Mouse (Mus musculus): ENCODE results near the gene Rufy4. TPM values are rescaled to one million over a fixed set of nuclear protein-coding genes. Genes with fewer than 3 reads are reported as not detected.

Gene Rufy4
- total RNA-seq, 2 experiments from 2014 or later: 0.19 TPM; not detected in 1

DNA sequence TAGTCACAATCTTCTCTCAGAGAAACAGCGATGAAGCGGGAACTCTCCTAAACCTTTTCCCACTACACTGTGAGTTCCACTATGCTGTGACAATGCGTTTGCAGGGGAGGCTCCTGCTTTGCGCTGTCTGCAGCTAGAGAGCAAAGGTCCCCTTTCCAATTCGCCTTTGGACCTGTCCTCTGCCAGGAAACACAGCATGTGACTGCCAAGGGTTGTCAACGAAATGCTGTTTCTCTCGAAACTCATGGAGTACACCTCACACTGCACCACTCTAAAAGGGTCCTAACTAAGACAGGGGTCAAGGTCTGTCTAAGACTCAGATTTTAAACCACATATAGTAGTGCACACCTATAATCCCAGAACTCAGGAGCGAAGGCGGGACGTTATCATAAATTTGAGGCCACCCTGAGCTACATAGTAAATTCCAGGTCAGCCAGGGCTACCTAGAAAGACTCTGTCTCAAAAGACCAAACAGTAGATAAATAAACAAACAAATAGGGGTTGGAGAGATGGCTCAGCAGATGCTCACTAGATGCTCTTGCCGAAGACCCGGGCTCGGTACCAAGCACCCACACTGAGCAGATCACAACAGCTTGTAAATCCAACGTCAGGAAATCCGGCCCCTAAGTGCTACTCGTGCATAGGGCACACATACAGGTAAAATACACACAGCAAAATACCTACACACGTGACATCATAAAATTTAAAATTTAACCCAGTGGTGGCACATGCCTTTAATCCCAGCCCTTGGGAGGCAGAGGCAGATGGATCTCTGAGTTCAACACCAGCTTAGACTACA, 71.5 kb downstream of the Rufy4 start:
- H3K4me3 ChIP-seq: no peak overlapping the region
- DNase-seq (ENCODE audit: extremely low spot score in 1 of 2, low spot score in 2 of 2): no peak
- TF ChIP-seq CTCF (IDR thresholded peaks at IDR 0.05): no peak
- intact Hi-C loops (cut with DNase I): loop anchor here (1.0 kb wide), 1 partner anchor 296 kb away; no protein-coding TSS in a partner anchor
- no peak overlapping the region for H3K27ac ChIP-seq

Other genes with a start within 250 kb of the Rufy4 start
- gene Tns1, start 1.1 kb upstream of the Rufy4 start, total RNA-seq (2021): 10 to 100 TPM; 43.5 to 46.4 TPM
- gene Cxcr2, start 28.4 kb downstream of the Rufy4 start, total RNA-seq (2021): not detected
- not detected for gene Cxcr1, start 69.1 kb downstream of the Rufy4 start, total RNA-seq (2021)
- 100 to 1,000 TPM; 249 to 278 TPM for gene Arpc2, start 110.5 kb downstream of the Rufy4 start, total RNA-seq (2021)
- gene Gpbar1, start 153.0 kb downstream of the Rufy4 start, total RNA-seq (2021): not detected
- 100 to 1,000 TPM; 140 to 143 TPM for gene Aamp, start 159.2 kb downstream of the Rufy4 start, total RNA-seq (2021)
- gene Pnkd, start 159.4 kb downstream of the Rufy4 start, total RNA-seq (2021): 100 to 1,000 TPM; 155 to 164 TPM
- 10 to 100 TPM; 19.4 to 22.0 TPM for gene Tmbim1, start 180.1 kb downstream of the Rufy4 start, total RNA-seq (2021)
- 1 to 10 TPM in 1 of 2 experiments, under 1 TPM in 1; 0.54 to 1.9 TPM for gene Catip, start 236.6 kb downstream of the Rufy4 start, total RNA-seq (2021)
- gene Slc11a1, start 249.7 kb downstream of the Rufy4 start, total RNA-seq (2021): 1 to 10 TPM; 5.0 to 5.4 TPM

All from left cerebral cortex, adult 2 months (tissue).